Mouse (Mus musculus) myocyte (in vitro differentiated cells): ENCODE measurements around the gene Pam. TPM values are rescaled to one million over a fixed set of nuclear protein-coding genes. Genes with fewer than 3 reads are reported as not detected.

Experiments used
- H3K27me3 ChIP-seq: one replicate; pipeline ENCODE4 v1.6.1; 2011; ENCODE audit not compliant: control insufficient read depth, insufficient read depth, insufficient read length
- H3K36me3 ChIP-seq: one replicate; pipeline ENCODE4 v1.6.1; 2011; ENCODE audit not compliant: control insufficient read depth, insufficient read depth
- H3K4me2 ChIP-seq: one replicate; pipeline ENCODE4 v1.6.1; 2011; ENCODE audit warnings: low read depth, control low read depth
- H3K4me3 ChIP-seq: one replicate; pipeline ENCODE4 v1.5.1; 2011; ENCODE audit warnings: mild to moderate bottlenecking, control low read depth, moderate library complexity
- H3K79me2 ChIP-seq: one replicate; pipeline ENCODE4 v1.6.1; 2011; ENCODE audit not compliant: control insufficient read depth, insufficient read depth
- H3ac ChIP-seq: one replicate; pipeline ENCODE4 v1.6.1; 2011; ENCODE audit not compliant: control insufficient read depth, insufficient read length
- CEBPB ChIP-seq: IDR thresholded peaks from 2 replicates; pipeline ENCODE4 v1.6.1; 2011; ENCODE audit warnings: mild to moderate bottlenecking, moderate library complexity; ENCODE audit not compliant: poor library complexity, insufficient read depth, severe bottlenecking
- E2F4 ChIP-seq: IDR thresholded peaks from one replicate; pipeline ENCODE4 v1.6.1; 2011; ENCODE audit warnings: mild to moderate bottlenecking, control low read depth, moderate library complexity; ENCODE audit not compliant: insufficient read depth
- MAX ChIP-seq: IDR thresholded peaks from one replicate; pipeline ENCODE4 v1.6.1; 2011; ENCODE audit warnings: low read depth, mild to moderate bottlenecking, control low read depth
- MYOD1 ChIP-seq, 3 experiments: IDR thresholded peaks; one replicate each; pipeline ENCODE4 v1.6.1; 2011; ENCODE audit warnings: control low read depth in 2 of 3, low read depth in 2 of 3, mild to moderate bottlenecking in 2 of 3, moderate library complexity in 1 of 3; ENCODE audit not compliant: insufficient read length in 2 of 3, control insufficient read depth in 1 of 3
- MYOG ChIP-seq, 3 experiments: IDR thresholded peaks; one replicate each; pipeline ENCODE4 v1.6.1; 2011; ENCODE audit warnings: control low read depth in 2 of 3, low read depth in 2 of 3, mild to moderate bottlenecking in 2 of 3; ENCODE audit not compliant: insufficient read length in 2 of 3, control insufficient read depth in 1 of 3, insufficient read depth in 1 of 3
- POLR2A ChIP-seq: IDR thresholded peaks from one replicate; pipeline ENCODE4 v1.6.1; 2011; ENCODE audit warnings: low read depth, mild to moderate bottlenecking, control low read depth, moderate library complexity; ENCODE audit not compliant: insufficient read length
- POLR2AphosphoS2 ChIP-seq: IDR thresholded peaks from one replicate; pipeline ENCODE4 v1.6.1; 2011; ENCODE audit warnings: low read depth, control low read depth; ENCODE audit not compliant: insufficient read length
- REST ChIP-seq: IDR thresholded peaks from one replicate; pipeline ENCODE4 v1.6.1; 2011; ENCODE audit warnings: mild to moderate bottlenecking, control low read depth, moderate library complexity; ENCODE audit not compliant: insufficient read depth, insufficient read length
- SRF ChIP-seq: IDR thresholded peaks from one replicate; pipeline ENCODE4 v1.6.1; 2011; ENCODE audit warnings: low read depth; ENCODE audit not compliant: control insufficient read depth, insufficient read length
- TCF12 ChIP-seq: IDR thresholded peaks from one replicate; pipeline ENCODE4 v1.6.1; 2011; ENCODE audit warnings: mild to moderate bottlenecking, control low read depth; ENCODE audit not compliant: poor library complexity, insufficient read depth, severe bottlenecking
- TCF3 ChIP-seq: IDR thresholded peaks from one replicate; pipeline ENCODE4 v1.6.1; 2011; ENCODE audit warnings: low read depth, control low read depth; ENCODE audit not compliant: insufficient read length
- USF1 ChIP-seq: IDR thresholded peaks from one replicate; pipeline ENCODE4 v1.6.1; 2011; ENCODE audit warnings: low read depth, mild to moderate bottlenecking, control low read depth, moderate library complexity
- polyA plus RNA-seq: library from polyadenylated mRNA; unstranded; fragments of >200 nt; fragmentation: generic; extraction: Trizol; gene quantifications from one replicate; pipeline ENCODE4 v1.2.1, GENCODE M21; 2012; ENCODE audit warnings: missing spikeins

Gene Pam
- polyA plus RNA-seq, 1 experiment = 29.4 TPM

DNA sequence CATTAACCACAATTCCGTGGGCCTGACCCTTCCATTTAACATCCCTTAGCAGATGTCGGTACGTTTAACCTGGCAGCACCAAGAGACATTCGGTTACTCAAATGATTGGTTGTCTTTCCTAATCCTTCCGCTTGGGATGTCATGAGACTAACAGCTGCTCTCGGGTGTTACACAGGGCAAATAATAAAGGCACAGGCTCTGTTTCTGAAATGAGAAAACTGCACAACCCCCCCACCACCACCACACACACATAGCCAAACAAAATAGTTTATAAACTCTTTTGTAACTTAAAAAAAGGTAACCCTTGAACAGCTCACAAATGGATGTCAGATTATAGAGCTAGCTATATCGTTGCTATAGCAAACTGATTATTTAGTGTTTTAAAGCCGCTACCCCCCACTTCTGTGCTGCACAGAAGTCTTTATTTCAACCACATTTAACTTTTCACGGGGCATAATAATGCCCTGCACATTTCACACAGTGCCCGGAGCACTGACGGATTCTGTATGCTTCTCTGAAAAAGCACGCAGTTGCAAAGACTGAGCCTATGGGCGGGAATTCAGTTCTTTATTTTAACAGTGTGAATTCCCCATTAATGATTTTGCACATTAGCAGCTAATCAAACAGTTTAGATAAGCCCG is 246.7 kb downstream of the Pam start:
- no peak overlapping the region for H3K4me3 ChIP-seq
- H3K36me3 ChIP-seq = no peaks in the 10 kb centered on the region
- H3K4me2 ChIP-seq = no peak overlapping the region
- TF ChIP-seq MYOD1 (IDR thresholded peaks at IDR 0.05; ENCODE audit: control insufficient read depth in 1 of 3, insufficient read length in 2 of 3, low read depth in 2 of 3) (no peak), USF1 (no peak), POLR2AphosphoS2 (no peak), POLR2A (no peak), TCF3 (no peak), SRF (no peak), MAX (no peak)
- H3K79me2 ChIP-seq = no peaks in the 10 kb centered on the region
- no peak overlapping the region for H3ac ChIP-seq
- no peaks in the 10 kb centered on the region for H3K27me3 ChIP-seq

DNA sequence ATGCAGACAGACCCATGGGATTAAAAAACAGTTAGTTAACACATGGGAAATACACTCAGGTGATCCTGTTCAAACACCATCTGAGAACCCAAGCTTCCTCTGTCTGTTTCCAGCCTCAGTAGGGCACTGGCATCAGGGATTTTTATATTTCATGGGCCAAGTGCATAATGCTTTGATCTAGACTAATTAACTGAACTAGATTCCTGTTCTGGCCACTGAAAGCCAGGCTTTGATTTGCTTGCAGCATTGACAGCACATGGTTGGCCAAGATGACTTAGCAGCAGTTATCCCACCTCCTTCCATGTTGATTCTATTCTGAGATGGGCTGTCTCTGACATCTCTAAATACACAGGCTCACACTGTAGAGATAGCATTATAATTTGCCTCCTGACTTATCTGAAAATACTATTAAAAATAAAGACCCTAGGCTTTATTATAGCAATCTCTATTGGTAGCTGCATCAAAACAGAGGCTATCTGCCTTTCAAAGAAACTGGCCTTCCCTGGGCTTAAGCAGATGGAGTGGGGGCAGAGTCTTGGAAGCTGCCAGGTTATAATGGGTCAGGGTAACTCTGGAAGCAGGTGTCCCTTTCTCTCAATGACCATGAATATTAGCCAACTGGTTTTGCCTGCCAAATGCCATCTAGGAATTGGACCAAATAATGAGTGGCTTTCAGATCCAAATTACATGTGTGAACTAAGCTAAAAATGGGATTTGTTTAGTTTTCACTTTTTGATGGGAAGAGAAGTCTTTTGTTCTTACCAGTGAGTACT is 252.0 kb downstream of the Pam start:
- H3K36me3 ChIP-seq = no peaks in the 10 kb centered on the region
- no peak overlapping the region for H3K4me3 ChIP-seq
- H3K4me2 ChIP-seq = no peak overlapping the region
- no peak overlapping the region for H3ac ChIP-seq
- H3K79me2 ChIP-seq = no peaks in the 10 kb centered on the region
- no peak for TF ChIP-seq MAX
- TF ChIP-seq POLR2A = no peak
- no peak for TF ChIP-seq TCF3
- no peak for TF ChIP-seq E2F4
- no peak for TF ChIP-seq REST
- no peak for TF ChIP-seq POLR2AphosphoS2
- TF ChIP-seq CEBPB = no peak
- H3K27me3 ChIP-seq = no peaks in the 10 kb centered on the region

DNA sequence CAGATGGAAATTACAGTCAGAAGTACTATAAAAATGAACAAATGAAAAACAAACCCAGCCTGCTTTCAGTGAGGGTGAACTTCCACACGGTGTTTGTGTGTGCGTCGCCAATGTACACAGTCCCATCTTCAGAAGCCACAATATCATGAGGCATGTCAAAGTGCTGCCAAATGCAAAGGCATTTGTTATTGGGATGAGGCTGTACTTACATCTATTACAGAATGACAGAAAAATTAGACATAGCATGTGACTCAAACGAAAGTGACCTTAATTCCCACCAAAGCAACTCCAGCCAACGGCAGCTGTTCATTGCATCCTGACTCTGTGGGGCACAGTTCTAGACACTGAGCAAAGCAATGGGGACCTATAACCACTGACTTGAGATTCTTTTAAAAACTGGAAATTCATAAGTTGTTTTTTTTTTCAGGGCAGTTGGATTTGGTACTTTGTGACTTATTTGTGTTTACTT is 261.1 kb downstream of the Pam start:
- Histone ChIP-seq H3ac (no peak overlapping the region), H3K4me2 (no peak overlapping the region), H3K27me3 (no peaks in the 10 kb centered on the region), H3K4me3 (no peak overlapping the region), H3K79me2 (no peaks in the 10 kb centered on the region), H3K36me3 (peaks cover 6% of the 10 kb centered on the region)
- no peak for TF ChIP-seq E2F4
- no peak for TF ChIP-seq SRF
- TF ChIP-seq CEBPB = no peak
- TF ChIP-seq REST = no peak
- no peak for TF ChIP-seq POLR2AphosphoS2
- no peak for TF ChIP-seq MYOD1 (IDR thresholded peaks at IDR 0.05; ENCODE audit: control insufficient read depth in 1 of 3, insufficient read length in 2 of 3, low read depth in 2 of 3)
- TF ChIP-seq POLR2A = no peak
- no peak for TF ChIP-seq MYOG (IDR thresholded peaks at IDR 0.05; ENCODE audit: control insufficient read depth in 1 of 3, insufficient read depth in 1 of 3, insufficient read length in 2 of 3, low read depth in 2 of 3)
- no peak for TF ChIP-seq MAX
- no peak for TF ChIP-seq TCF3
- no peak for TF ChIP-seq USF1
- TF ChIP-seq TCF12 = no peak

DNA sequence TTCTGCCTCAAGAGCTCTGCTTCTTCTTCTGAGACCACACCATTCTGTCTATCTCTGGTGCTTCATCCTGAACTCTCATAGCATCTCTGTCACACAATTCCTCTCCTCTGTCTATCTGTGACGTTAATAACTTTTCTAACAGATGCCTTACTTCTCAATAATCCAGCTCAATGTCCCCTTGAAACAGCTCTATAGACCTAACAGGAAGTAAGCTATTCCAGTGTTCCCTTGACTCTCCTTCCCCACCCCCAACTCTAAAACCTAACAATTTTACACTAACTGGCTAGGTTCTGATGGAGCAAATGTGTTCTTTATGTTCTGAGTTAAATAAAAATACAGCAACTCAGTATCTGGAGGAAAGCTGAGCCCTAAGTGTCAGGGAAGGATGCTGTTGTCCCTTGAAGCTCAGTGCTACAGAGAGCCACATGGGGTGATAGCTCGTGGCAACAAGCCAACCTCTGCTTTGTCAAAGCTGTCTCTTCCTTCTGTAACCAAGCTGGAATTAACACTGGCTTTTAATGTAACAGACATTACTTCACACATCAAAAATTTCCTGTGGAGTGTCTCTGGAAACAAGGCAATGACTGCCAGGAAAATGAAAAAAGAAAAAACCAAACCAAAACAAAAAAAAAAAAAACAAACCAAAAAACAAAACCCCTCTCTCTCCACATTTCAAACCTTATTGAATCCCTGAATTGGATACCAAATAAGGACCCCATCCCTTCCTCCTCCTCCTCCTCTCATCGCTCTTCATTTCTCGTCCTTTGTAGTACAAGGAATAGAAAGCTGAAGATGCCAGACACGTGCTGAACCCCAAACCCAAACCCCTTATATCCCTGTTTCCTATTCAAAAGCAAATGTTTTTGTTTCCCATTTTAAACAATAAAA is 261.7 kb downstream of the Pam start:
- no peak overlapping the region for H3K4me3 ChIP-seq
- H3K27me3 ChIP-seq = no peaks in the 10 kb centered on the region
- H3ac ChIP-seq = no peak overlapping the region
- H3K36me3 ChIP-seq = peaks cover 6% of the 10 kb centered on the region
- no peak overlapping the region for H3K4me2 ChIP-seq
- TF ChIP-seq POLR2AphosphoS2 = no peak
- no peak for TF ChIP-seq USF1
- no peak for TF ChIP-seq MYOD1 (IDR thresholded peaks at IDR 0.05; ENCODE audit: control insufficient read depth in 1 of 3, insufficient read length in 2 of 3, low read depth in 2 of 3)
- TF ChIP-seq TCF12 = no peak
- TF ChIP-seq REST = no peak
- no peak for TF ChIP-seq MYOG (IDR thresholded peaks at IDR 0.05; ENCODE audit: control insufficient read depth in 1 of 3, insufficient read depth in 1 of 3, insufficient read length in 2 of 3, low read depth in 2 of 3)
- no peak for TF ChIP-seq SRF
- TF ChIP-seq MAX = no peak
- TF ChIP-seq TCF3 = no peak
- no peak for TF ChIP-seq POLR2A
- TF ChIP-seq E2F4 = no peak
- TF ChIP-seq CEBPB = no peak
- no peaks in the 10 kb centered on the region for H3K79me2 ChIP-seq

DNA sequence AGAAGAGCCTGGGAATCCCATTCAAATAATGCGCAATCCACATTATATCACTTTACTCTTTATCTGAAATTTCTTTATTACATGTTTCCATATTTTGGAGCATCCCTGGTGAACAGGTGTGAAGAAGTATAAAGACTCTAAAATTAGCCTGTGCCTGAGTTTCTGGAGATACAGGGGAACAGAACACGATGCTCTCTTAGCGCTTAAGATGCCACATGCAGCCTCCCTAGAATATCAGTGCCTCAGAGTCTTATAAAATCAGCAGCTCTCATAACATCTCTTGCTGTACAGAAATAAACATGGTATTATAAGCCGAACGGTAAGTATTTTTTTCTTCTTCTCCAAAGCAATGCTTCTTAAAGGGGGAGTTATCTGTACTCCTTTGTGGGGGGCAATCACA is 267.4 kb downstream of the Pam start:
- Histone ChIP-seq H3K27me3 (no peaks in the 10 kb centered on the region), H3ac (no peak overlapping the region), H3K36me3 (no peaks in the 10 kb centered on the region), H3K79me2 (no peaks in the 10 kb centered on the region), H3K4me2 (no peak overlapping the region), H3K4me3 (no peak overlapping the region)
- TF ChIP-seq MYOD1 (IDR thresholded peaks at IDR 0.05; ENCODE audit: control insufficient read depth in 1 of 3, insufficient read length in 2 of 3, low read depth in 2 of 3) (no peak), MAX (no peak), TCF12 (no peak), POLR2A (no peak), SRF (no peak), USF1 (no peak), POLR2AphosphoS2 (no peak), MYOG (IDR thresholded peaks at IDR 0.05; ENCODE audit: control insufficient read depth in 1 of 3, insufficient read depth in 1 of 3, insufficient read length in 2 of 3, low read depth in 2 of 3) (no peak), CEBPB (no peak), TCF3 (no peak), E2F4 (no peak), REST (no peak)
